Mouse (Mus musculus) forebrain, embryonic 16.5 days (tissue): ENCODE data around the gene Sufu. TPM values are rescaled to one million over a fixed set of nuclear protein-coding genes. Genes with fewer than 3 reads are reported as not detected.
A peak's percentile ranks its signal among the peaks of the same experiment; 100 is the strongest.

Experiments
- ATAC-seq: fragments of 200-750 bp; cut with Nextera tagmentation; 2 replicates; pipeline ENCODE4 v1.8.0; 2017; ENCODE audit warnings: mild to moderate bottlenecking, moderate library complexity
- H3K27ac ChIP-seq: fragments of 300-500 bp; sonication (generic); 2 replicates; pipeline ENCODE4 v1.5.1; 2014; ENCODE audit warnings: low read length, control low read depth
- H3K27me3 ChIP-seq: fragments of 300-500 bp; sonication (generic); replicated peaks from 2 replicates; pipeline ENCODE4 v1.6.1; 2014; ENCODE audit warnings: low read length; ENCODE audit not compliant: control insufficient read depth, insufficient read depth
- H3K36me3 ChIP-seq: fragments of 300-500 bp; sonication (generic); 2 replicates; pipeline ENCODE4 v1.6.1; 2014; ENCODE audit not compliant: control insufficient read depth, insufficient read depth
- H3K4me1 ChIP-seq: fragments of 300-500 bp; sonication (generic); replicated peaks from 2 replicates; pipeline ENCODE4 v1.6.1; 2014; ENCODE audit warnings: low read length; ENCODE audit not compliant: control insufficient read depth, insufficient read depth
- H3K4me2 ChIP-seq: fragments of 300-500 bp; sonication (generic); 2 replicates; pipeline ENCODE4 v1.6.1; 2014; ENCODE audit warnings: mild to moderate bottlenecking, low read length, control low read depth
- H3K4me3 ChIP-seq: fragments of 300-500 bp; sonication (generic); replicated peaks from 2 replicates; pipeline ENCODE4 v1.5.1; 2014; ENCODE audit warnings: mild to moderate bottlenecking, low read length, control low read depth
- H3K9ac ChIP-seq: fragments of 300-500 bp; sonication (generic); replicated peaks from 2 replicates; pipeline ENCODE4 v1.6.1; 2014; ENCODE audit warnings: low read depth, low read length, control low read depth
- H3K9me3 ChIP-seq: fragments of 300-500 bp; sonication (generic); 2 replicates; pipeline ENCODE4 v1.6.1; 2016; ENCODE audit warnings: low read length; ENCODE audit not compliant: control insufficient read depth
- WGBS: fragments of 180-500 bp; shearing (Covaris S2); extraction: QIAGEN DNeasy Blood & Tissue Kit; methylation state at CpG from one replicate; pipeline ENCODE4 v1.1.7; 2014; 5-methylcytosine and 5-hydroxymethylcytosine counted together
- polyA plus RNA-seq: library from polyadenylated mRNA; unstranded; fragments of >200 nt; fragmentation: Nextera tagmentation; extraction: Ambion mirVana; gene quantifications from 2 replicates; pipeline ENCODE4 v1.2.1, GENCODE M21; 2015

The Sufu gene
- polyA plus RNA-seq, 1 experiment from 2014 or later, result 26.4 TPM

DNA sequence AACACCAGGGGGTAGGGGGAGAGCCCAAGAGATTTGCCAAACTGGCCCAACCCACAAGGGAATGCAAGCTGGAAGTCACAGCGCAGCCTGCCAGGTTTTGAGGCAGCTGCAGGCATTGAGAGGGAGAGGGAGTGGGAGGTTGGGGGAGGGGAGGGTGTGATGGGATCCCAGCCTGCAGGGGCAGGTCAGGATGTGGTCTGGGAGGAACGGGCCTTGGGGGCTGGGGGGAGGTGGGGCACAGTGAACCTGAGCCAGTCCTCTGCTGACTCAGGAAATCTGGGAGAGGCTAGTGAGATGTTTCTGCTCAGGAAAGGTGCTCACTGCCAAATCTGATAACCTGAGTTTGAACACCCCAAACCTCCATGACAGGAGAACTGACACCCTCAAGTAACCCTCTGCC is 93.9 kb downstream of the Sufu start:
- Histone ChIP-seq H3K27me3 (no peaks in the 10 kb centered on the region), H3K9me3 (no peaks in the 10 kb centered on the region), H3K36me3 (0 out of 2 replicates have a peak, but pooled peaks cover 5% of the 10 kb centered on the region), H3K4me3 (no peak overlapping the region), H3K9ac (no peak overlapping the region), H3K27ac (no peak overlapping the region), H3K4me2 (no peak overlapping the region), H3K4me1 (peaks cover 3% of the 10 kb centered on the region)
- peak; percentile 49; the same call in 1 of the 2 replicates for ATAC-seq
- 0% methylated on average over 2 of the region's 2 CpGs for WGBS

DNA sequence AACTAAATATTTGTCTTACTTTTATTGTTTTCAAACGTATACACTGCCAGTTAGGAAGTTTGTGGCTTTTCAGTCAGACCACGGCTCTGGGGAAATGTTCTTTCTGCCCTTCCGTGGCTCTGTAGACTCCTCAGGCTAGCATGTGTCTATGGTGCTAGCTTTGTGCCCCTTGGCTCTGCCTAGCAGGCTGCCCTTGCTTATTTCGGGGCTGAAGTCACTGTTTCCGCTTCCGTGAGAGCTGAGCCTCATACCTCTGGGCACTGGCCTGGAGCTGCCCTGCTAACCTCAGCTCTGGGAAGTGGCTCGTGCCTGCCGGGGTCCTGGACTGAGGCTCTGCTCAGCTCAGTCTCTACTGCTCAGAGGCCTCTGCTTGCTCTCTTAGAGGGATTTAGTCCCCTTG is 98.4 kb downstream of the Sufu start:
- no peaks in the 10 kb centered on the region for H3K36me3 ChIP-seq
- no peak for ATAC-seq
- no peak overlapping the region for H3K4me3 ChIP-seq
- no peaks in the 10 kb centered on the region for H3K27me3 ChIP-seq
- no peak overlapping the region for H3K27ac ChIP-seq
- H3K9ac ChIP-seq, result no peak overlapping the region
- H3K4me1 ChIP-seq, result peaks cover 7% of the 10 kb centered on the region
- 82% methylated on average over 8 of the region's 8 CpGs for whole genome bisulfite sequencing
- H3K9me3 ChIP-seq, result no peaks in the 10 kb centered on the region
- no peak overlapping the region for H3K4me2 ChIP-seq

DNA sequence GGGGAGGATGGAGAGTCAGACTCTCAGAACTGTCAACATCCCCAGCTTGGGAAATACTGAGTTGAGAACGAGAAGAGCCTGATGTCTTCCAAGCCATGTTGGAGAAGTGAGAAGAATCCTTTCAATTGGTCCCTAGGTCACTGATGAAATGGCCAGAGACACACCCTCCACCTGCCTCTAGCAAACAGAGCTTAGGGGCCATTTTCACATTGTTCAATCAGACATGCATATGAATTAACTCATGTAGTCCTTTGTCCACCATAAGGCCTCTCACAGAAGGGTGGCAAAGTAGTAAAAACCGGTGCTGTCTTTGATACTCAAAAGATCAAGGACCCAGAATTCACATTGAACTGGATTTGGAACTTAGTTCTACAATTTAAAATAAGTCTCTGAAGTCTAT is 100.5 kb downstream of the Sufu start:
- WGBS, result 74% methylated on average over 2 of the region's 2 CpGs
- no peak overlapping the region for H3K9ac ChIP-seq
- no peak for ATAC-seq
- no peak overlapping the region for H3K4me2 ChIP-seq
- H3K27ac ChIP-seq, result no peak overlapping the region
- peaks cover 4% of the 10 kb centered on the region for H3K4me1 ChIP-seq
- no peak overlapping the region for H3K4me3 ChIP-seq
- no peaks in the 10 kb centered on the region for H3K27me3 ChIP-seq
- H3K36me3 ChIP-seq, result no peaks in the 10 kb centered on the region
- H3K9me3 ChIP-seq, result no peaks in the 10 kb centered on the region

DNA sequence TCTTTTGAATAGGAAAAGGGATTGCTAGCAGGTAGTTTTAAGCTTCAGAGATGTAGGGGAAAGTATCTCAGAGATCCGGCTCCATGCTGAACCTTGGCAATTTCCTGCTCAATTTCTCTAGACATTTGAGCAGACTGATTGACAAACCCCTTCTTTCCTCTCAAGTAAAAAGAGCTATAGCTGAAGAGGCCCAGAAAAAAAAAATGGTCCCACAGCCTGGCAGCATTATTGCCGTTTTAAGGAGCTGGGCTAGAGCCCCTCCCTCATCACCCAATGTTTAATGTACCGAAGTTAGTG is 102.8 kb downstream of the Sufu start:
- no peaks in the 10 kb centered on the region for H3K36me3 ChIP-seq
- H3K4me2 ChIP-seq, result peak overlapping the region; percentile 47
- H3K27ac ChIP-seq, result peak overlapping the region; percentile 87
- H3K4me3 ChIP-seq, result peak overlapping the region; percentile 91; the same call in 1 of the 2 replicates
- 0 out of 2 replicates have a peak overlapping the region, but pooled peaks have one; percentile 1 for H3K9ac ChIP-seq
- peaks cover 4% of the 10 kb centered on the region for H3K4me1 ChIP-seq
- H3K9me3 ChIP-seq, result no peaks in the 10 kb centered on the region
- no peak for ATAC-seq
- H3K27me3 ChIP-seq, result no peaks in the 10 kb centered on the region
- WGBS, result 0% methylated on average over 3 of the region's 3 CpGs

DNA sequence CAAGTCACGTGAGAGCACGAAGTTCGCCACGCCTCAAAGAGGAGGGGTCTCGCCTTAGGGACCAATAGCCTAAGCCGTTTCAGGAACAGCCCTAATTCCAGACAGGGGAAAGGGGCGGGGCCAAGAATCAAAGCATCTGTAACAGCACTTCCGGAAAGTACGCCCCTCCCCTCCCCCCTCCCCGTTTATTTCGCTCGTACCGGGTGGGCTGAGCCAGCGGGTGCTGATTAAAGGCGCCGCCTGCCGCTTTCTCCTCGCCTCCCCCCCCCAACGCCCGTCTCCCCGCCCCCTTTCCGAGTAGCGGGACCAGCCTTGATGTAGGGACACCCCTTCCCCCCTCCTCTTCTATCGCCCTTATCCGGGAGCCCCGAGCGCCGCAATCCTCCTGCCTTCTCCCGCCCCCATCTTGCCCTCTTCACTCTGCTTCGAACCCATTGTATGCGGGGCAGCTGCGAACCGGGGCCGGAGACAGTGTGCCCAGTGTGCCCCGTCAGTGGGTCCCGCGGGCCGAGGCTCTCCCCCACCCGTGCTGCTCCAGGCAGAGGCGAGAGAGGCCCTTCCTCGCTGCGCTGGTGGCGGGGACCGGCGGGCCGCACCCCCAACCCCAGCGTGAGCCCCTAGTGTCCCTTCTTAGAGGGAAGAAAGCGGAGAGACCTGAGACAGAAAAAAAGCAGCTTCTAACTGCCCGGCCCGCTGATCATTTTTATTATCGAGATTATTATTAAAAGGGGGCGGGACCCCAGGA is 103.3 kb downstream of the Sufu start:
- Histone ChIP-seq H3K9ac (peak overlapping the region; percentile 97), H3K9me3 (no peaks in the 10 kb centered on the region), H3K4me3 (peak overlapping the region; percentile 91), H3K27ac (peak overlapping the region; percentile 100), H3K36me3 (no peaks in the 10 kb centered on the region), H3K27me3 (no peaks in the 10 kb centered on the region), H3K4me2 (peak overlapping the region; percentile 73), H3K4me1 (peaks cover 10% of the 10 kb centered on the region)
- under 1% methylated on average over 49 of the region's 52 CpGs for WGBS
- peak; percentile 87 for ATAC-seq

DNA sequence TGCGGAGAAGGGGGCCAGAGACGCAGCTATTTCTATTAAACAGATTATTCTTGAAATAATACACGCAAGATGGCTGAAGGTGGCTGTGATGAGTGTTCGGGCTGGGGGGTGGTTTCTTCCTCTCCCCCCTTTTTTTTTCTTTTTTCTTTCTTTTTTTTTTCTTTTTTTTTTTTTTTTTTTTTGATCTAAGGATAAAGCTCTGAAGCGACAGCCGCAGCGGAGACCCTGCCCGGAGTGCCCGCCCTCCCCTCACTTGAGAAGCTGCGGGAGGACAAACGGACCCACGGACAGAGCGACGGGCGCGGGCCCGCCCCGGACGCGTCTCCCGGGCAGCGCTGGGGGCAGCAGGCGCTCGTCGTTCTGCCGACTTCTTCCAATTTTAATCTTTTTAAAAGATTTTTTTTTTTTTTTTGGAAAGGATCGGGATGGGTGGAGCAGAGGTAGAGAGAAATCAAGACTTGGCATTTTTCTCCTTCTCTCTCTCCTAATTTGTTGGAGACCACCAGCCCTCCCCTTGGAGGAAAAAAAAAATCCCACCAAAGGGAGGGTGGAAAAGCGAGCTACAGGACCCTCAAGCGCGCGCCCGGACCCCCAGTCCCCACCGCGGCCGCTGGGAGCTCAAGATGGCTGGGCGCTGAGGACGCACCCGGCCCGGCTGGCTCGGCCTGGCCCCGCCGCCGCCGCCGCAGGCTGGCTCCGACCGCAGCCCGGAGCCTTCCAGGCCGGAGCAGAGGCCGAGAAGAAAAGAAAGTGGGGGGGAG is 104.1 kb downstream of the Sufu start:
- WGBS, result under 1% methylated on average over 45 of the region's 50 CpGs
- peak; percentile 23; the same call in 1 of the 2 replicates for ATAC-seq

DNA sequence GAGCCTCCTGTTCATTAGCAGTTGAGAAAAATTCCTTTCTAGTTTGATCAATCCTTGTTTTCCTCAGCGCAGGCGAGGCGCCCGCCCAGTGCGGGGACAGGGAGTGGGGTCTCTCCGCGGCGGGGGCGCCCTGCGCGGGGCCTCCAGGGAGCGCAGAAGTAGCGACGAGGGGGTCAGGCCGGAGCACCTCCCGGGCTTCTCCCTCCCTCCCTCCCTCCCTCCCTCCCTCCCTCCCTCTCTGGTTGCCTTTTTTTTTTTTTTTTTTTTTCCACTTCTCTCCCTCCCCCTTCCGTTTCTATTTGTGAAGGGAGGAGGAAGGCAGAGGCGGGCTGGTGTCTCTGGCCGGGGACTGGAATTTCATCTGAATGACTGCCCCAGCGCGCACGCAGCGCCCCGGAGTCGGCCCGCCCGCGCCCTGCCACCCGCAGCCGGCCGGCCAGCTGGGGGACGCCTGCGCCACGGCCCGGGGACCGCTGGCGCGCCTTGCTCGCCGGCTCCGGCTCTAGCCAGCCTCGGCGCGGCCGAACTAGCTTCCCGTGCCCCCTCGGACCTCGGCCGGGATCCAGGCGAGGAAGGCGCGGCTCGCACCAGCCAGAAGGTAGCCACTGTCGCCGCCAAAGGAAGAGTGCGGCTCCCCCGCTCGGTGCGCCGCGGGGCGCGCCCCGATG is 104.8 kb downstream of the Sufu start, which contains the start of gene Trim8:
Gene Trim8 (plus strand): TSS at position 302 of the 668 bp plus-strand sequence.
- no peaks in the 10 kb centered on the region for H3K9me3 ChIP-seq
- H3K4me3 ChIP-seq, result peak within 1 kb of the TSS; percentile 91
- under 1% methylated on average over 53 of the region's 64 CpGs for WGBS
- peak; percentile 24; the same call in 1 of the 2 replicates for ATAC-seq
- H3K27ac ChIP-seq, result peak within 1 kb of the TSS; percentile 100
- H3K4me1 ChIP-seq, result peaks cover 25% of the 10 kb centered on the region
- H3K27me3 ChIP-seq, result no peaks in the 10 kb centered on the region
- peak within 1 kb of the TSS; percentile 97 for H3K9ac ChIP-seq
- H3K4me2 ChIP-seq, result peak within 1 kb of the TSS; percentile 73
- H3K36me3 ChIP-seq, result no peaks in the 10 kb centered on the region

More for the DNA sequence above, 104.1 kb downstream of the Sufu start:
- H3K27me3 ChIP-seq, result no peaks in the 10 kb centered on the region
- H3K36me3 ChIP-seq, result no peaks in the 10 kb centered on the region
- peak overlapping the region; percentile 73 for H3K4me2 ChIP-seq
- H3K9me3 ChIP-seq, result no peaks in the 10 kb centered on the region
- peak overlapping the region; percentile 100 for H3K27ac ChIP-seq
- H3K9ac ChIP-seq, result peak overlapping the region; percentile 97
- H3K4me1 ChIP-seq, result peaks cover 17% of the 10 kb centered on the region
- peak overlapping the region; percentile 91 for H3K4me3 ChIP-seq

DNA sequence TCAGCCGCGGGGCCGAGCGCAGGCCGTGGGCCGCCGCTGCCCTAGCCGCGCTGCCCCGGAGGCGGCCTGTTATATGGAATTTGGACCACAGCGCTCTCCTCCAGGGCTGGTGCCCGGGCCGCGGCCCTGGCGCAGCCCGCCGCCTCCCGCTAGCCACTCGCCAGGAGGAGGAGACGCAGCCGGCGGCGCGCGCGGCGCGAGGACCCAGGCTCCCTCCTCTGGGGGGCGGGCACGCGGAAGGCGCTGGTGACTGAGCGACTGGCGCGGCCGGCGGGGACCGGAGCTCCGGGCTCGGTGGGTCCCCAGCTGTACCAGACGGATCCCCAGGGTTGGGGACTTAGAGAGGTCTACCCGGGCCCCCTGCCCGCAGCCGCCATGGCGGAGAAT is 105.4 kb downstream of the Sufu start:
- no peak for ATAC-seq

More for the DNA sequence above, 105.4 kb downstream of the Sufu start:
- WGBS, result under 1% methylated on average over 46 of the region's 46 CpGs
- no peaks in the 10 kb centered on the region for H3K27me3 ChIP-seq
- peak overlapping the region; percentile 73 for H3K4me2 ChIP-seq
- no peaks in the 10 kb centered on the region for H3K9me3 ChIP-seq
- H3K27ac ChIP-seq, result peak overlapping the region; percentile 100
- no peaks in the 10 kb centered on the region for H3K36me3 ChIP-seq
- peak overlapping the region; percentile 97 for H3K9ac ChIP-seq
- H3K4me1 ChIP-seq, result peaks cover 30% of the 10 kb centered on the region
- peak overlapping the region; percentile 91 for H3K4me3 ChIP-seq
